Mouse (Mus musculus) CD8-positive naive resting alpha-beta T cell, adult 2 months (primary cell): ENCODE measurements around the gene Gm572.

Source experiments
- DNase-seq, 2 experiments: peaks; one replicate each; pipeline ENCODE4 v3.0.0; 2022; ENCODE audit warnings: low read depth in 2 of 2, low spot score in 2 of 2

The Gm572 gene

DNA sequence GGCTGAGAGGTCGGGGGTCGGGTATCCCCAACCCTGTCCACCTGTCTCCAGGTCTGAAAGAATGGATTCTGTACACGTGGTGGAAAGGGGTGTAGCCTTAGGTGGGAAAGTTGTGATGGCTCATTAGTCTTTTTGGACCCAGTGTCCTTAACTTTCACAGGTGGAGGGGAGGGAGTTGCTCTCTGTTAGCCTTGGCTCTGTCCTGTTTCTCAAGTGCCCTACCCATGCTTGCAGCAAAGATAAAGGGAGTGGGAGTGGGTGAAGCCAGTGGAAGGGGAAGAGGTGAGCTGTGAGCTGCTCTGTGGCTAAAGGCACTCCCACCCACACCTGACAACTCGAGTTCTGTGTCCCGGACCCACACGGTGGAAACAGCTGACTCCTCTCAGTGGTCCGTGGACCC, 20.2 kb downstream of the Gm572 start:
- DNase-seq = no peak

DNA sequence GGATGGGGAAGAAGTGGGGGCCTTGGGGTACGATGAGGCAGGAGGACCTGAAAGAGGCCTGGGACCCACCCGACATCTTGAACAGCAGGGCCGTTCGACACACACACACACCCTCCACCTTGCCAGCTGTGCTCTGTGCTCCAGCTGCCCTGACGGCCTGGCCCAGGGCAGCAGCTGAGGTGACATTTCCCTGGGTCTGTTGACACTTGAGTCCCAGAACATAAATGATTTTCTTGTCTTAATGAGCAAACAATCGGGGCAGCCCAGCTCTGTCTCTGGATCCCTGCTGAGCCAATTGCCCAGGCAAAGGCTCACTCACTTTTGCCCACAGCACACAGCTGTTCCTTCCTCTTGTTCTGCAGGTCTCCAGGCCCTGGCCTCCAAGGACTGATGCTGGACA, 20.9 kb downstream of the Gm572 start:
- DNase-seq = no peak

DNA sequence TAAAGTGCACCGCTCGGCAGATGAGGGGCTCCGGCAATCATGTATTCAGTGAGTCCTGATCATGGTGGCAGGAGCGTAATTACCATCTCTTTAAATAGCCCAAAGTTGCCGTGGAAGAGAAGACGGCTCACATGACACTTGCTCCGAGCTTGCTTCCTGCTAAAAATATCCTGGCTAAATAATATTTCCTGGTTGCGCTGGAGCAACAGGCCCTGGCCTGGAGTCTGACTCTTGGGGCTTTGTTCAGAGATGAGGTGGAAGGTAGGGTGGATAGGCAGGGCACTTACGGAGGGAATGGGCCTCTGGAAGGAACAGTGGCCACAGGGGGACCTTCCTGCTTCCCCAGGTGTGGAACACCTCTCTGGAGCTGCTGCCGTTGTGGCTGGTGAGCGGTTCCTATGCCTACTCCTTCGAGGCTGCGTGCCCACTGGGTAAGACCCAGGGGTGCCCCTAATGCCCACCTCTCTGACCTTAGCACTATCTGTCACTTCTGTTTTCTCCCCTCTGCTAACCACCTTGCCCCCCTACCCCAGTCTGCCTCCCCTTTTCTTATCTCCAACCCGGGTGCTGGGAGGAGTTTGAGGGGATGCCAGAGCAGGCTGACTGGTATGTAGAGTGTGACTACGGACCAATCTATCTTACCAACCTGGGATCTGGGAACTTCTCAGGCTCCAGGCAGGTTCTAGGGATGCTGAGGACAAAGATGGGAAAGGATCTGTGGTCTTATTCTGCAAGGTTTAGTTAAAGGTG, 24.1 kb downstream of the Gm572 start:
- DNase-seq = no peak

DNA sequence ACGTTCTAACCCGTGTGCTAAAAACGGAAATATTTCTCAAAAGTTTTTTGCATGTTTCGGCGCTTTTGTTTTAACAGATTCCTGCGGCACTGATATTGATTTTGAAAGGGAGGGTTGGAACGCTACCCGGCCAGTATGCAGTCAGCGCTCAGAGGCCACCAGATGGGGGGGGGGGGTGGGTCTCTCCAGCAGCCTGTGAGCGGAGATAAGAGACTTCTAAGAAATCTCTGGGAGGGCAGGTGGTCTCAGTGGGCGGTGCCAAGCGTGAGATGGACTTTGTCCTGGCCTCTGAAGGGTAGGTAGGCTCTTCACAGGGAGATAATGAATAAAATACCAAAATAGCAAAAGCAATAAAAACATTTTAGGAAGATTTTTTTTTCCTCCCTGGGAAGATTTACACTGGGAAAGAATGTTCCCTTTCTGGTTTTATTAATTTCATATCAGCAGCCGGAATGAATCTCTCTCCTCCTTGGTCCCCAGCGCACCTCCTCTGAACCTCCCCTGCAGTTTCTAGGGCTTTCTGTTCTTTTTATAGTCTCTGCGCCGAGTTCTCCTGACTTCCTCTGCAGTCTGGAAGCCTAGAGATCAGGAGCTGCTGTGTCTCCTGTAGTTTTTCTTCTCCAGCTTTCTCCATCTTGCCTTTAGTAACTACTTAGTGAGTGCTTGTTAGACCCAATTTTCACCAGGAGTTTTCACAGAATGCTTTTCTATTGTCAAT, 28.3 kb downstream of the Gm572 start:
- DNase-seq = no peak

DNA sequence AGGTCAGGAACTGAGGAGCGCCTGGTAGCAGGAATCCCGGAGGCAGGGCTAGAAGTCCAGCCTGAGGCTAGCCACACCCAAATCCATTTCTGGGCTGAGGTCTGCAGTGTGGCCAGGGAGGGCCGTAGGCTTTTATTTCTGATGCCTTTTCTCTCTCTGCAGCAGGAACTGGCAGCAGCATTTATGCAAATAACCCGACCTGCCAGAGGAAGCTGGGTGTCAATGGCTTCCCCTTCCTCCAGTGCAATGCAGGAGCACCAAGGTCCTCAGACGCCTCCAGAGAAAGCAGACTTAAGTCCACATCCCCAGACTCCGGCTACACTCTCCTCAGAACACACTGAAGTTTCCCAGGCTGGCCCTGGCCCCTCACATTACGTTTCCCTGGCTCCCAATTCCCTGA, 31.9 kb downstream of the Gm572 start:
- no peak for DNase-seq

DNA sequence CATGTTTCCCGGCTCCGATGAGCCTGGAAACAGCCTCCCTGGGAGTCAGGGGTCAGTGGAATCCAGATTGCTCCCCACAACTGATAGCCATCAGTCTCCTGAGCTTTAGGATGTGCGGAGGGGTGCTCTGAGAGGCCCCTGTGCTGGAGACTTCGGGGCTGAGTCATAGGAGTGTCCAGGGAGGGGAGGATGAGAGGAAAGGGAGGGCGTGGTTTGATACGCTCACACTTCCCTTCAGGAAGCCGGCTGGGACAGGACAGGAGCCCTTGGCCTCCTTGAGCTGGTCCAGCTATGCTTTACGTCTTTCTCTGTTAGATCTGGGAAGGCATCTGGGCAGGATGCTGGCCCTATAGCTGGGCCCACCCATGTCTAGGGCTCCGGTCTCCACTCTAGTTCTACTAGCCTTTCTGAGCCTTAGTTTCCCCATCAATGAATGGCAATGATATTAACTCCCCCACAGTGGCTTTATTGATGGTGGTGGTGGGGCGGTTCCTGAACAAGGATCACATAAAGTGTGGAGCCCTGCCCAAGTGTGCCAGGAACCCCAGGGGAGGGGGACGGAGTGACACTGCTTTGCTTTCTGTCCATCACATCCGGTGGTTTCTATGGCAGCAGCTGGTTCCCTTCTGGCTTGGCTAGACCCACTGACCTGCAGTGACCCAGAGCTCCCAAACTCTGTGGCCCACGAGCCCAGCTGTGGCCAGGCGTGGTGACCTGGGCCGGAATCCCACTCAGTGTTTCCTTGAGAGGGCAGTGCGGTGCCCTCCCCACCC, 33.3 kb downstream of the Gm572 start:
- no peak for DNase-seq

DNA sequence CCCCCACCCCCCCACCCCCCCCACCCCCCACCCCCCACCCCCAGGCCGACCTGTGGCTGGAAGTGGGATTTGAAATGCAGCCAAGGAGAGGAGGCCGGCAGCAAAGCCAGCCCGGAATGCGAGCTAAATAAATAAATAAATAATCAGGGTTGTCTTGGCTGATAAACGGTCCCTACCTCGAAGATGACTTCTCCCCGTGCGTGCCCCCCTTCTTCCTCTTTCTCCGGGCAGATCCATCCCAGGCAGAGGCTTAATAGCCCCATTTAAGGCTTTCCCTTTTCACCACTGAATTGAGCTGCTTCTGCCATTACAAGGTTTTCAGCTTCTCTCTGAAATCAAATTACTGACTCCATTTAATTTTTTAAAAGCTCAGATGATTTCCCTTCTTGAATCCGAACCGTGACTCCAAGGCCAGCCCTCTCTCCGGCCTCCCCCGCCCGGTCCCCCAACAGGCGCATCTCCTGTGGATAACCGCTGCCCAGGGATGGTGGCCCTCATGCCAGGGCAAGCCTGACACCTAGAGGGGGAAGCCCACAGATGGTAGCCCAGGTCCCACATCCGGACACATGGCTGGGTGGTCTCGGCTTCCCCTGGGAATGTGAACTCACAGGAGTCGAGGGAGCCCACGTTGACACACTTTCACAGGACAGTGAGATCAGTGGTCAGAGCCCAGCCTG, 34.0 kb downstream of the Gm572 start:
- DNase-seq = no peak

DNA sequence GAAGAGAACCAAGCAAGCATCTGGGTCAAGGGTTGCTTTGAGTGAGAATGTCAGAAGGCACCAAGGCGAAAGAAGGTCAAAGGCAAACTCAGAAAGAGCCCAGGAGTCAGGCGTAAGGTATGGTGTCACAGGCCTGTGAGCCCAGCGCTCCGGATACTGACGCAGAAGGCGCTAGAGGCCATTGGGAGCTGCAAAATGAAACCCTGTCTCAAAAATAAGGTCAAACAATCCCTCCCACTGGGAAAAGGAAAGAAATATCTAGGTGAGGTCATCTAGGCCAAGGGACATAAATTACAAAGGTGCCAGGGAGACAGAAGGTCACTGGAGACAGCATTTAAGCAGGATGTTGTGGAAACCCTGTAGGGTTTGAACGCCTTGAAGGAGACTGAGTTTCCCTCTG, 35.0 kb downstream of the Gm572 start:
- DNase-seq = no peak

DNA sequence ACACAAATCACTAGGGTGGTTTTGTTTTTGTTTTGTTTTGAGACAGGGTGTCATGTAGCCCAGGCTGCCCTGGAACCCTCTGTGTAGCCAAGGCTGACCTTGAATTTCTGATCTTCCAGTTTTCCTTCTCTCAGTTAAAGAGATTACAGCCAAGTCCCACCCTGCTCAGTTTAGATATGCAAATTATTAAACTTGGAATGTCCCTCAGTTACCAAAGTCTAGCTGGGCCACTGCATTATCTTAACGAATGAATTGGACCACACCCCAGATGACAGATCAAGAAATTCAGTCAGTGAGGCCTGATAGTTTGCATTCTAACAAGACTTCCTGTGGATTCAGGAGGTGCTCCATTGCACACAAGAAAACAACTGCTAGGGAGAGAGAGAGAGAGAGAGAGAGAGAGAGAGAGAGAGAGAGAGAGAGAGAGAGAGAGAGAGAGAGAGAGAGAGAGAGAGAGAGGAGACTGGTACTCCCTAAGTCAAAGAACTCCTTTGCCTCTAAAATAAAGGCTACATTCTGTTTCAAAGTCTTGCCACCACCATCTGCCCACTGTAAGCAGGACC, 37.5 kb downstream of the Gm572 start:
- DNase-seq = no peak

DNA sequence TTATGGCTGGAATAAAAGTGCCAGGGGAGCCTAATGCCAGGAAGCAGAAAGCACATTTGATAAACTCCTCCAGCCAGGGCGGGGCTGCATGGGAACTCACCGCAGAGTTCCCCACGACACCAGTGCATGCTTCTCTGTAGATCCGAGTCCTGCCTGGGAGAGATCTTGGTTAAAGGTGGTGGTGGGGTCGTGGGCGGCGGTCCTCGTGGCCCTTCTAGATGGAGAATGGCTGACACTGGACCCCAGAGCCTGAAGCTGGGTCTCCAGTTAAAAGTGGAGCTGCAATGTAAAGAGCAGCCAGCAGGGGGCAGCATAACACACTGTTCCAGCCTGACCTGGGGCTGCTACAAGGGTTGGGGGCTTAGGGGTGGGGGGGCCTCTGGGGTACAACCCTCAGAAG, 38.3 kb downstream of the Gm572 start:
- peak; percentile 68 to 69 for DNase-seq

DNA sequence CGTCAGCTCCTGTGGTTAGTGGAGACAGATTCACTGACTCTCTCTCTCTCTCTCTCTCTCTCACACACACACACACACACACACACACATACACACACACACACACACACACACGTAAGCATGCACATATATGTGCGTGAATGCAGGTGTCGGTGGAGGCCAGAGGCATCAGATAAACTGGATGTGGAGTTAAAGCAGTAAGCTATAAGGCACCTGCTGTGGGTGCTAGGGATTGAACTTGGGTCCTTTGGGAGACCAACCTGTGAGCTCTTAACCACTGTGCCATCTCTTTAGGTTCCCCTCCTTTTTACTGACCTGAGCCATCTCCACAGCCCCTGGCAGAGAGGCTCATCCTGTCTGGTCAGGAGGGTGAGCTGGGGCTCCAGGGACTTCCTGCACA, 39.8 kb downstream of the Gm572 start:
- peak in 1 of 2 experiments; percentile 5 for DNase-seq

DNA sequence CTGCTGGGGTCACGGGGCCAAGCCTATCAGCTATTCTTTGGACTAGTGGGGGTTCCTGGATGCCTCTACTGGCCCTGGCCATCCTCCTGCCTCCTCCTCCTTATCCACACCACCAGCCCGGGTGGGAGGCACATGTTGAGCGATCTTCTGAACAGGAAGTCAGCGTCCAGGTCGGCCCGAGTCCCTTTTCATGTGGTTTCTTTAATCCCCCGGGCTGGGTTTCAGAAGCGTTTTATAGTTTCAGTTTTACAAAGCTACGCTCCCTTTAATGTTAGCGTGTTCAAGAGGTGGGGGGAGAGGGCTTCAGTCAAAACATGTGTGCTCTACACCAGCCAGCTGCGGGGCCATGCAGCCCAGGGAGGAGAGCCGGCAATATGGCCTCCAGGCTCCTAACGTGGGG, 40.4 kb downstream of the Gm572 start:
- DNase-seq = peak; percentile 63 to 77

DNA sequence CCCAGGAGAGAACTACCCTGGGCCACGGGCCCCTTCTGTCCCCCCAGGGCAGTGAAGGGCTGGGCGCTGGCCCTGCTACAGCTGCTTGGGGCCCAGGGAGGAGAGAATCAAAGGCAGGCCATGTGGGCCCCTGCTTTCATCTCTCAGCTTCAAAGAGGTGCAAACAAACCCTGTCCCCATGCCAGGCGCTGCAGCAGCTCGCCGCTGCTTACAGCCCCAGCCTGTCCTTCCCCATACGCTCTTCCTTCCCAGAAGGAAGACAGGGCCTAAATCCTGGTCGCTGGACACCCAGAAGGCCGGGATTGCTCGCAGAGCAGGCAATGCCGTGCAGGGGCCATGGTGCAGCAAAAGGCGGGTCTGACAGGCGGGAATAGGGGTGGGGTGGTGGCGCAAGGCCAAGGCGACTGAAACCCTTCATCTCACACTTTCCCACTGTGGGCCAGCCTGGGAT, 43.4 kb downstream of the Gm572 start:
- no peak for DNase-seq

DNA sequence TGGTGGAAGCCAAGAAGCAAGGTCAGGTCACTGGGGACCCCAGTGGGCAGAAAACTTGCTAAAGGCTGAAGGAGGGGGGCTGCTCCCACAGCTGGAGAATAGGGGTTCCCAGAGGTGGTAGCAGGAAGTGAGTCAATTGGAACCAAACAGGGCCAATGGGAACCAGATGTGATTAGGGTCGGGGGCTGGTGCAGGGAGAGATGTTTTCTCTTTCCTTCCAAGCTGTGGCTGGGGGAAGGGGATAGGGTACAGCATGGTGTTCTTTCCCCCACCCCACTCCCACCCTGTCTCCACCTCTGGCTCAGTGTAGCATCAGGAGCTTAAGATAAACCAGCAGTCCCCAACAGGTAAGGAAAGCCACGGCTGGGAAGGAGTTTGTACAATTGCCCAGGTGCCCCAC, 45.0 kb downstream of the Gm572 start:
- DNase-seq = no peak

DNA sequence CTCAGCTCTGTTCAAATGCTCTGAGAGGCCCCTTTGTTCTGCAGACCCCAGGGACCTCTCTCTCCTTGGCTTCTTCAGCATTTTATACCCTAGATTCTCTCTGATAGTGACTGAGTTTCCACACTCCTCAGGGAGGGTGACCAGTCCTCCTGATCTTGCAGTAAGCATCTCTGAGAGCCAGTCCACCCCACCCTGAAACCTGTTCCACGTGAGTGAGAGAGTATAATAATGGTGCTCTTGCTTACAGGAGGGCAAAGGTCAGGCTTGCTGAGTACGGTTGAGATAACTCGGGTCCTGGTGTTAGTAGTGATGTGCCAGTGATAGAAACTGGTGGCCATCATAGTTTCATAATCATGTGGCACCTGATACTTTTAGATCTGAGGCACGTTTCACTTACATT, 48.1 kb downstream of the Gm572 start:
- no peak for DNase-seq

DNA sequence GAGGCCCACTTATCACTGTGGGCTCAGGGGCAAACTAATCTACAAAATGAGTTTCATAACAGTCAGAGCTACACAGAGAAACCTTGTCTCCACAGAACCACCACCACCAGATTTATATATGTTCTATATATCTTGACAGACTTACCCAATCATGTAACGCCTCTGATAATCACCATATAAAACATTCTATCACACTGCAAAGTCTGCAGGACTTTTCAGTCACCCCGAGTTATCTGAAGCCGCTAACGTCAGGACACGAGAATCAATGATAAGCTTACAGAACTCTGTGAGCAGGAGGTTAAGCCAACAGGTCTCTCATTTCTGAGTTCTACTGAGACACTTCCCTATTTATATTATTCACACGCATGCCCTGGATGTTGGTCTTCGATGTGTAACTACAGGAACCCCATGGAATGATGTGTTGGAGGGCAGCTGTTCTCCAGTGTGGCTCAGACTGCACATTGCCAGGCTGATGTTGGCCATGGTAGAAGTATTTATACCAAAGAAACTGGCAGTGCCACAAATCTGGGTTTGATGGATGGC, 50.4 kb downstream of the Gm572 start:
- no peak for DNase-seq

DNA sequence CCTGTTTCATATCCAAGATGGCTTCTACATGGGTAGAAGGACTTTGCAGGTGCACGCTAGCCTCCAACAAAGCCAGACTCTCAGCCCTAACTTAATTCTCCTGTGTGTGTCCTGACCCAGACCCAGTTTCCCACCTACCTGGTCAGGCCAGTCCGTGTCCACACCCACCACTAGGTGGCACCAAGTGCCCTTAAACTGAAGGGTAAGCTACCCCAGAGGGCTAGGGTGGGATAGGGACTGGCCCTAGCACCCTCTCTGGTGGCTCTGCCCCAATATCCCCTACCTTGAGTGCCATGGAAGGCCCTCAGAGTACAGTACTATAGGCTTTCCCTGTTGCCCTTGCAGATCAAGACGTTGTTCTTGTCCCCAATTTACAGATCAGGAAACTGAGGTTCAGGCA, 61.6 kb downstream of the Gm572 start:
- peak; percentile 23 to 51 for DNase-seq

DNA sequence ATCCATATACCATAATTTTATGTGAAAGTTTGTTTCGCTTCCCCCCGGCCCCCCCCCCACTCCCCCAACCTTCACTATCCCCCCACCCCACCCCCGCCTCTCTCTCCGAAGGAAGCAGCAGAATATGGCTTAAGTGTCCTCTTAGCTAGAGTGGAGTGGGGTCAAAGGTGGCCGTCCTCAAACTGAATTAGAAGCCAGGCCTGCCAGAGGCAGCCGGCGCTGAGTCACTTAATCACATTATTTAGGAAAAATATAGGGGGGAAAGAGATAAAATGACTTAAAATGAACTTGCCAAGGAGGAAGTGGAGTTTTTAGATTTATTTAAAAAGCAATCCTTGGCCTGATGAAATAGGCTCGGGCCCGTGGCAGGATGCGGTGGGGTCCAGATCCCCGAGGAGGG, 65.7 kb downstream of the Gm572 start:
- no peak for DNase-seq

DNA sequence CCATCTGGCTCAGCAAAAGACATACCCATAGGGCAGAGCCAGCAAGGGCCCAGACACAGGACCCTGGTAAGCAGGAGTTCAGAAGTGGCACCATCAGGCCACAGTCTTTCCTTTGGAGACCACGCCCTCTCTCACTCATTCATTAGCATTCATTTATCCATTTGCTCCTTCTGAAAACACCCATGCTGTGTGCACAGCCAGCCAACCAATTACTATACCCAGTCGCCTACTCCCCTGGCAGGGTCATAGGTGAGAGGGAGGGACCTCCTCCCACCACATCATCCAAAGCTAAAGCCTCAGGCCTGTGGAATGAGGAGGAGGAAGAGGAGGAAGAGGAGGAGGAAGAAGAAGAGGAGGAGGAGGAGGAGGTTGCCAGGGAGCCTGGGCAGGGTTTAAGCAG, 67.3 kb downstream of the Gm572 start:
- no peak for DNase-seq

DNA sequence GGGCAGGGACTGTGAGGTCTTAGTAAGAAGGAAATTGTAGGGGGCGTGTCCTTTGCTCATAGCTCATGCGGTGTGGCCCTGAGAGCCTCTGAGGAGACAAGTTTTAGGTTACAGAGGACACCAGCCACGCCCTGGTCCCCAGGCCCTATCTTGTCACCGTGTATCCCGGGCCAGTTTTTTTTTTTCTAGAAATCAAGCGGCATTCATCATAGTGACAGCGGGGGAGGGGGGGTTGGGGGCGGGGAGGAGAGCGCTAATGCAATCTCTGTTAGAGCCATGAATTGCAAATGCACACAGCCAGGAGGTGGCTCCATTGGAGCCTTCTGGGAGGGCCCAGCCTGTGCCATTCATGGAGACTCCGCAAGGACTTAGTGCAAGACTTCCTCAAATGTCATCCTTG, 68.2 kb downstream of the Gm572 start:
- no peak for DNase-seq

DNA sequence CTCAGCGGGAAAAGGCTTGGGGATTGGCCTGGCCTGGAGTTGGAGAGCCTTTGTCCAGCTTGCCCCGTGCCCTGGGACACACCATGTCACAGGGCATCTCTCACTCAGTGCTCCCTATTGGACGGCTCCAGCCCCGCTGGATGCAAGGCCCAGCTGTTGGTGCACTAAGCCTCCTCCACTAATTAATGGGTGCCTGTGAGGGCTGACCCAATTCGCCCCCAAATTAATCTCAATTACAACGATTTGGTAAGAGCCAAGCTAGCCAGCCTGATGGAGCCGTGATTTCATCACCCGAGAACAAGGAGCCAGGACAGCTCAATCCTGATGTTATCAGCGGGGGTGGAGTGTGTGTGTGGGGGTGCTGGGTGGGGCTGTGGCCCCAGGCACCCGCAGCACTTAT, 69.5 kb downstream of the Gm572 start:
- DNase-seq = no peak
